Mouse (Mus musculus) stomach, embryonic 15.5 days (tissue): ENCODE data around the gene Ccdc142. TPM values are rescaled to one million over a fixed set of nuclear protein-coding genes. Genes with fewer than 3 reads are reported as not detected.

Source experiments
- ATAC-seq: fragments of 200-750 bp; cut with Nextera tagmentation; 2 replicates; pipeline ENCODE4 v1.8.0; 2017; ENCODE audit warnings: low read depth, moderate number of reproducible peaks, moderate TSS enrichment; ENCODE audit not compliant: insufficient read depth, low FRiP score
- H3K27ac ChIP-seq: fragments of 300-500 bp; sonication (generic); 2 replicates; pipeline ENCODE4 v1.5.1; 2015; ENCODE audit warnings: mild to moderate bottlenecking, inconsistent platforms
- H3K27me3 ChIP-seq: fragments of 300-500 bp; sonication (generic); replicated peaks from 2 replicates; pipeline ENCODE4 v1.6.1; 2015; ENCODE audit warnings: inconsistent platforms
- H3K36me3 ChIP-seq: fragments of 300-500 bp; sonication (generic); 2 replicates; pipeline ENCODE4 v1.6.1; 2015; ENCODE audit warnings: inconsistent platforms
- H3K4me1 ChIP-seq: fragments of 300-500 bp; sonication (generic); 2 replicates; pipeline ENCODE4 v1.6.1; 2015; ENCODE audit warnings: inconsistent platforms
- H3K4me2 ChIP-seq: fragments of 300-500 bp; sonication (generic); 2 replicates; pipeline ENCODE4 v1.6.1; 2015; ENCODE audit warnings: mild to moderate bottlenecking, inconsistent platforms
- H3K4me3 ChIP-seq: fragments of 300-500 bp; sonication (generic); replicated peaks from 2 replicates; pipeline ENCODE4 v1.5.1; 2015; ENCODE audit warnings: inconsistent platforms
- H3K9ac ChIP-seq: fragments of 300-500 bp; sonication (generic); 2 replicates; pipeline ENCODE4 v1.6.1; 2015; ENCODE audit warnings: inconsistent platforms
- H3K9me3 ChIP-seq: fragments of 300-500 bp; sonication (generic); 2 replicates; pipeline ENCODE4 v1.6.1; 2016; ENCODE audit warnings: inconsistent platforms
- WGBS: fragments of 180-500 bp; shearing (Covaris S2); methylation state at CpG from one replicate; pipeline ENCODE4 v1.1.7; 2015; 5-methylcytosine and 5-hydroxymethylcytosine counted together
- polyA plus RNA-seq: library from polyadenylated mRNA; unstranded; fragments of >200 nt; fragmentation: Nextera tagmentation; extraction: Ambion mirVana; gene quantifications from 2 replicates; pipeline ENCODE4 v1.2.1, GENCODE M21; 2015

Gene Ccdc142
- polyA plus RNA-seq, 1 experiment from 2014 or later: 3.6 TPM

DNA sequence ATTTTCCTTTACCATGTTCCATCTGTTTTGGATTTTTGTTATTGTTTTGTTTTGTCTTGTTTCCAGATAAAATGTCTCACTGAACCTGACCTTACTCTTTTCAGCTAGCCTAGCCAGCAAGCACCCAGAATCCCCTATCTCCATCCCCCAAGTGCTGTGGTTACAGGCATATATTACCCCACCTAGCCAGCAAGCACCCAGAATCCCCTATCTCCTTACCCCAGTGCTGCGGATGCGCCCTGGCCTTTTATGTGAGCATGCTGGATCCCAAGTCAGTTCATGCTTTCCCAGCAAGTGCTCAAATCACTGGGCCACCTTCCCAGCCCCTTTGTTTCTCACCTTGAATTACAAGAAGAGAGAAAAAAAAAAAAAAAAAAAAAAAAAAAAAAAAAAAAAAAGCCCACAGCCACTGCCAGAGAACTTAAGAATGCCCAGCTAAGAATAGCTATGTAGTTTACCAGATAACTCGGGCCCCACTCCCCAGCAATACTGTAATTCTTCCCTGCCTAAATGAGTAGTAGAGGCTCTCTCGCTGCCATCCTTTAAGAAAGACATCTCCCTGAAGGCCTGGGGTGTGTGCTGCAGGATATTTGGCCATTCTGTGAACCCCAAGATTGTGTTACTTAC is 10.2 kb downstream of the Ccdc142 start:
- H3K4me3 ChIP-seq: no peak overlapping the region
- no peak overlapping the region for H3K27ac ChIP-seq
- no peak for ATAC-seq
- peaks cover under 1% of the 10 kb centered on the region; the same call in 1 of the 2 replicates for H3K36me3 ChIP-seq
- no peak overlapping the region for H3K9ac ChIP-seq
- 82% methylated on average over 4 of the region's 4 CpGs for WGBS
- H3K4me1 ChIP-seq: peaks cover 31% of the 10 kb centered on the region
- no peaks in the 10 kb centered on the region for H3K27me3 ChIP-seq
- no peak overlapping the region for H3K4me2 ChIP-seq
- no peaks in the 10 kb centered on the region for H3K9me3 ChIP-seq

DNA sequence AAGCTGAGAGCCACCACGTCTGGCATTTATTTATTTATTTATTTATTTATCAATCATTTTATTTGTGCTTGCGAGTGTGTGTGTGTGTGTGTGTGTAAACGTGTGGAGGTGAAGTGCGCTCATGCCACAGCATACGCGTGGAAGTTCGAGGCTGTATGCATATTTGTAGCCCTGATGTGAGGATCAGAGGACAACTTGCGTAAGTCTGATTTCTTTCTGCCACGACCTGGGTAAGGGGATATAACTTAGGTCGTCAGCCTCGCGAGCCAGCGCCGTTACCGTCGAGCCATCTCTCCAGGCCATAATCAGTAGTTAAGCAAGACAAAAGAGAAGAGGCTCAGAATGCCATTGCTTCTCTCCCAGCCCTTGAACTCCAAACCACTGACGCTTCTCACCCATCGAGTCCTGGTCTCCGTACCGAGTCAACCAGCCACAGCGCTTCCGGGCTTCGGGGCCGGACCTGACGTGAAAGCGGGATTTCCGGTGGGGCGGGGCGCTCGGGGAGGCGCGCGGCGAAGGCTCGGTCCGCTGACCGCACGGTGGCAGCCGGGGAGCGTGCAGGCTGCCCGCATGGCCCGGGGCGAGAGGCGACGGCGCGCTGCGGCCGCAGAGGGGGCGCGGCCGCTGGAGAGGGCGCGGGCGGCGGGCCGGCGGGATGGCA is 13.7 kb downstream of the Ccdc142 start, which contains the start of gene Mogs:
Gene Mogs (plus strand): TSS at position 486 of the 661 bp plus-strand sequence.
- H3K36me3 ChIP-seq: peaks cover 18% of the 10 kb centered on the region
- H3K27me3 ChIP-seq: no peaks in the 10 kb centered on the region
- peak; percentile 90 for ATAC-seq
- H3K4me1 ChIP-seq: peaks cover 34% of the 10 kb centered on the region
- H3K4me3 ChIP-seq: peak within 1 kb of the TSS; percentile 68
- H3K9me3 ChIP-seq: no peaks in the 10 kb centered on the region
- H3K9ac ChIP-seq: peak within 1 kb of the TSS; percentile 66
- WGBS: under 1% methylated on average over 55 of the region's 58 CpGs
- peak within 1 kb of the TSS; percentile 88 for H3K4me2 ChIP-seq
- H3K27ac ChIP-seq: peak within 1 kb of the TSS; percentile 86

GRCm38 (mm10) chr6:83115682-83116372 is 14.4 kb downstream of the Ccdc142 start:
- Histone ChIP-seq H3K27ac (peak overlapping the region; percentile 86), H3K4me1 (peaks cover 39% of the 10 kb centered on the region), H3K27me3 (no peaks in the 10 kb centered on the region), H3K4me3 (peak overlapping the region; percentile 68), H3K9ac (peak overlapping the region; percentile 66), H3K4me2 (peak overlapping the region; percentile 88), H3K36me3 (peaks cover 18% of the 10 kb centered on the region), H3K9me3 (no peaks in the 10 kb centered on the region)
- ATAC-seq: peak; percentile 54
- 1% methylated on average over 38 of the region's 48 CpGs for WGBS

DNA sequence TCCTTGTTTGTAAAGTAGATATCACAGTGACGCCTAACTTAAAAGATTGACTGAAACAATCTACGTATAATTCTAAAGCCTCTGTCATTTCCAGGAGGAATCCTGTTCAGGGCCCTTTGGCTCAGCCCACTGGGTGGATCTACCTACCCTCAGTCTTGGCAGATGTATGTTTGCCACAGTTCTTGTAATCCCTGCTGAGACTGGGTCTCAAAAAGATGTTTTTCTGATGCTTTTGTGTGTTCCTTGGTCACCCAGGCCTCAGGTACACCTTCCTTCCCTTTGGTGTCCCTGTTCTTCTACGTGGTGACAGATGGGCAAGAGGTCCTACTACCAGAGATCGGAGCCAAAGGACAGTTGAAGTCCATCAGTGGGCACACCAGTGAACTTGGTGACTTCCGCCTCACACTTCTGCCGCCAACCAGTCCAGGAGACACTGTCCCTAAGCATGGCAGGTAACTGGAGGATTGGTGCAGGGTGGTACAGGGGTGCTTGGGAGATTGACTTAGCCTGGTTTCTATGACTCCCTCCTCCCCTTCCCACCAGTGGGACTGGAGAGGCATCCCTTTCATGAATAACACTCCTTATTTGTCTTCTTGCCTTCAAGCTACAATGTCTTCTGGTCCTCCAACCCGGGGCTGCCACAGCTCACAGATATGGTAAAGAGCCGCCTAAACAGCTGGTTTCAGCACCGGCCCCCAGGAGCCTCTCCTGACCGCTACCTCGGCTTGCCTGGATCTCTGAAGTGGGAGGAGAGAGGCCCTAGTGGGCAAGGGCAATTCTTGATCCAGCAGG is 15.2 kb downstream of the Ccdc142 start:
- Histone ChIP-seq H3K4me3 (peak overlapping the region; percentile 68), H3K4me1 (peaks cover 39% of the 10 kb centered on the region), H3K4me2 (peak overlapping the region; percentile 88), H3K27me3 (no peaks in the 10 kb centered on the region), H3K9ac (peak overlapping the region; percentile 66; the same call in 1 of the 2 replicates), H3K36me3 (peaks cover 18% of the 10 kb centered on the region), H3K27ac (no peak overlapping the region), H3K9me3 (no peaks in the 10 kb centered on the region)
- WGBS: 65% methylated on average over 11 of the region's 11 CpGs
- no peak for ATAC-seq

DNA sequence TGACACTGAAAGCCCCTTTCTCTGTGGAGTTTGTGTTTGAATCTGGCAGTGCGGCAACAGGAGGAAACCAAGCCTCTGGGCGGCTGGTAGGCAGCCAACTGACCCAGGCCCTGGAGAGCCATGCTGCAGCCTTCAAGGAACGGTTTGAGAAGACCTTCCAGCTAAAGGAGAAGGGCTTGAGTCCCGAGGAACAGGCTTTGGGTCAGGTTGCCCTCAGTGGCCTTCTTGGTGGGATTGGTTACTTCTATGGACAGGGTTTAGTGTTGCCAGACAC is 15.7 kb downstream of the Ccdc142 start:
- peaks cover 40% of the 10 kb centered on the region for H3K4me1 ChIP-seq
- ATAC-seq: no peak

DNA sequence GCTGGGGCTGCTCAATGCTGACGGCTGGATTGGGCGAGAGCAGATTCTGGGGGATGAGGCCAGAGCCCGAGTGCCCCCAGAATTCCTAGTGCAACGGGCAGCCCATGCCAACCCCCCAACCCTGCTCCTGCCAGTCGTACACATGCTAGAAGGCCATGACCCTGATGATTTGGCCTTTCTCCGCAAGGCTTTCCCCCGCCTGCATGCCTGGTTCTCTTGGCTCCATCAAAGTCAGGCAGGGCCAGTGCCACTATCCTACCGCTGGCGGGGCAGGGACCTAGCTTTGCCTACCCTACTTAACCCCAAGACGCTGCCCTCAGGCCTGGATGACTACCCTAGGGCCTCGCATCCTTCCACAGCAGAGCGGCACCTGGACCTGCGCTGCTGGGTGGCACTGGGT is 16.2 kb downstream of the Ccdc142 start:
- Histone ChIP-seq H3K4me3 (no peak overlapping the region), H3K36me3 (peaks cover 18% of the 10 kb centered on the region), H3K4me2 (no peak overlapping the region), H3K4me1 (peaks cover 46% of the 10 kb centered on the region), H3K9ac (no peak overlapping the region), H3K27ac (no peak overlapping the region), H3K27me3 (no peaks in the 10 kb centered on the region), H3K9me3 (no peaks in the 10 kb centered on the region)
- ATAC-seq: no peak
- WGBS: 83% methylated on average over 13 of the region's 13 CpGs

More for the DNA sequence above, 15.7 kb downstream of the Ccdc142 start:
- H3K27ac ChIP-seq: no peak overlapping the region
- no peak overlapping the region for H3K9ac ChIP-seq
- H3K4me2 ChIP-seq: peak overlapping the region; percentile 88; the same call in 1 of the 2 replicates
- H3K9me3 ChIP-seq: no peaks in the 10 kb centered on the region
- WGBS: 83% methylated on average over 4 of the region's 4 CpGs
- H3K27me3 ChIP-seq: no peaks in the 10 kb centered on the region
- H3K4me3 ChIP-seq: no peak overlapping the region
- H3K36me3 ChIP-seq: peaks cover 18% of the 10 kb centered on the region

DNA sequence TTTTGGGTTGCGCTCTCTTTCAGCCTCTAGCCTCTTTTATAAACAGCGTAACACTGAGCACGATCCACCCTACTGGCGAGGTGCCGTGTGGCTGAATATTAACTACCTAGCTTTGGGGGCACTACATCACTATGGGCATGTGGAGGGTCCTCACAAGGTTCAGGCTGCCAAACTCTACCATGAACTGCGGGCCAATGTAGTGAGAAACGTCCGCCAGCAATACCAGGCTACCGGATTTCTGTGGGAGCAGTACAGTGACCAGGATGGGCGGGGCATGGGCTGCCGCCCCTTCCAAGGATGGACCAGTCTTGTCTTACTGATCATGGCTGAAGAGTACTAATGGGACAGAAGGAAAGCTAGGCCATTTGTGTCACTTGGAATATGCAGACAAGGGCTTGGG is 17.0 kb downstream of the Ccdc142 start:
- Histone ChIP-seq H3K4me3 (no peak overlapping the region), H3K27me3 (no peaks in the 10 kb centered on the region), H3K9ac (no peak overlapping the region), H3K4me2 (no peak overlapping the region), H3K27ac (no peak overlapping the region), H3K9me3 (no peaks in the 10 kb centered on the region), H3K36me3 (peaks cover 18% of the 10 kb centered on the region), H3K4me1 (peaks cover 52% of the 10 kb centered on the region)
- 81% methylated on average over 11 of the region's 11 CpGs for WGBS
- ATAC-seq: no peak

GRCm38 (mm10) chr6:83118825-83119733 is 17.7 kb downstream of the Ccdc142 start:
- Histone ChIP-seq H3K27ac (no peak overlapping the region), H3K9me3 (no peaks in the 10 kb centered on the region), H3K4me3 (no peak overlapping the region), H3K4me1 (peaks cover 55% of the 10 kb centered on the region), H3K36me3 (peaks cover 18% of the 10 kb centered on the region), H3K9ac (no peak overlapping the region), H3K27me3 (no peaks in the 10 kb centered on the region), H3K4me2 (no peak overlapping the region)
- ATAC-seq: no peak
- 75% methylated on average over 14 of the region's 14 CpGs for WGBS

GRCm38 (mm10) chr6:83119734-83120051 is 18.3 kb downstream of the Ccdc142 start:
- no peak overlapping the region for H3K27ac ChIP-seq
- no peak for ATAC-seq
- H3K4me2 ChIP-seq: peak overlapping the region; percentile 97; the same call in 1 of the 2 replicates
- 78% methylated on average over 7 of the region's 7 CpGs for WGBS
- peaks cover 18% of the 10 kb centered on the region for H3K36me3 ChIP-seq
- no peaks in the 10 kb centered on the region for H3K9me3 ChIP-seq
- peaks cover 57% of the 10 kb centered on the region for H3K4me1 ChIP-seq
- no peak overlapping the region for H3K9ac ChIP-seq
- no peaks in the 10 kb centered on the region for H3K27me3 ChIP-seq
- no peak overlapping the region; the same call in 1 of the 2 replicates for H3K4me3 ChIP-seq

GRCm38 (mm10) chr6:83120930-83121862 is 19.8 kb downstream of the Ccdc142 start, which contains the start of gene Wbp1:
Wbp1 (minus strand) TSS chr6:83121559.
- H3K36me3 ChIP-seq: peaks cover 18% of the 10 kb centered on the region
- peak within 1 kb of the TSS; percentile 98 for H3K27ac ChIP-seq
- H3K27me3 ChIP-seq: no peaks in the 10 kb centered on the region
- no peaks in the 10 kb centered on the region for H3K9me3 ChIP-seq
- peak; percentile 95 for ATAC-seq
- H3K9ac ChIP-seq: peak within 1 kb of the TSS; percentile 75
- H3K4me2 ChIP-seq: peak within 1 kb of the TSS; percentile 97
- H3K4me3 ChIP-seq: peak within 1 kb of the TSS; percentile 59
- peaks cover 53% of the 10 kb centered on the region for H3K4me1 ChIP-seq
- WGBS: under 1% methylated on average over 38 of the region's 38 CpGs
